Mouse (Mus musculus) T-cell, adult 2 months (primary cell): ENCODE data around the gene Bend5.

Source experiments
- DNase-seq: peaks from one replicate; pipeline ENCODE4 v3.0.0; 2022; ENCODE audit warnings: low spot score

Gene Bend5

DNA sequence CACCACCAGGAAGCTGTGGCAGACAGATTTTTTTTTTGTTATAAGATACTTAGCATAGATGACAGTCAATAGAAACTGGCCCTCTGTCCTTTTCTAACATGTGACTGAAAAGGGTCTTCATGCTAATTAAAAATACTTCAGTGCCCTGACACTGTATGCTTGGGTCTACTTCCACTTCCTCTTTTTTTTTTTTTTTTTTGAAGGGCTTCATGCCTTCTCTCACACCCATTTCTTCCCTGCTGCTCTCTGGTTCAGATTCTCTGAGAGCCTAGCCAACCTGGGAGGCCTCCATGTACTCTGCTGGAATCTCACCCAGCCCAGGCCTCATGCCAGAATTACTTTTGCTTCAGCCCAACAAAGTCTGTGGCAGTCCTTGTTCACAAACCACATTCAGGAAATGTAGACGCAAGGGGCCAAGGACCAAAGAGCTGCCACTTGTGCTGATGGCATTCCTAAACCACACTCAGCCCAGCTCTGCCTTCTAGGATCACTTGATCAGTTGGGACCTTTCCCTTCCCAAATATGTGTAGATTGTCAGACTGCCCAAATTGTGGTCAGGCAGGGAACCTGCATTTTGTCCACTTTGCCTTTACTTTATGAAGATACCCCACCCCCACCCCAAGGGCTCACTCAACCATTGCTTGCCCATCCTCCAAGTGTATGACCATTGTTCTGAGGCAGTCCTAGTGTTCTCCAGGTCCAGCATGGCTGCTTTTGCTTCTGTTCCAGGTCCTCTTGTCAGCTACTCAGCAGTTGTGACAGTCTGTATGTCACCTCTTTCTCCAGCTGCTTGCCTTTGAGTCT lies 27.8 kb downstream of the Bend5 start:
- DNase-seq, result no peak

DNA sequence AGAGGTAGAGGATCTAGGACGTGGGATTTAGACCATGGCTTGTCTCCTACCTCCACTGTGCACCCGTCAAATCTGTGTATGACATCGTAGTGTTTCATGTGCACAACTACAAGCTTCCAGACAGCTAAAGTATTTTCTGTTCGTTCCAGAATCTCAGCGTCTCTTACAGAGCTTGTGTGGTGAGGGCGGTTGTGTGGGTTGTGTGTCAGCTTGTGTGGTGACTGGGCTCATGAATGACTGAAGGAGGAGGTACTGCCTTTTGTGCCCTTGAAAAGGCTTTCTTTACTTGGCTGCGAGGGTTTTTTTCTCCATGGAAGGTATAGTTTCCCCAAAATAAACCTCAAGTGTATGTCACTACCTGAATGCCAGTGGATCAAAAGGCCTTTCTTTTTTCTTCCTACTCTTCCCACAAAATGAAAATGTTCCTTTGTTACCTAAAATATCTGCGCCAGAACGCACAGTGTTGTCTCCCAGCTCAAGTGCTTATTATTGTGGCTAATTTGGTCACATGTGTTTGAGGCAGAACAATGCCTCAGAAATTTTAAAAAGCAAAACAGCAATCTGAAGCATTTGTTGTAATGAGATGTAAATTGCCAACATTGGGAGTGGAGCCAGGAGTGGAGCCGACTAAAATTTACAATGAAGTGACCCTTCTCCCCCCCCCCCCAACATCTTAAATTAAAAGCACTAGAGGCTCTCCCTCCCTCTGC lies 29.3 kb downstream of the Bend5 start:
- DNase-seq, result no peak

DNA sequence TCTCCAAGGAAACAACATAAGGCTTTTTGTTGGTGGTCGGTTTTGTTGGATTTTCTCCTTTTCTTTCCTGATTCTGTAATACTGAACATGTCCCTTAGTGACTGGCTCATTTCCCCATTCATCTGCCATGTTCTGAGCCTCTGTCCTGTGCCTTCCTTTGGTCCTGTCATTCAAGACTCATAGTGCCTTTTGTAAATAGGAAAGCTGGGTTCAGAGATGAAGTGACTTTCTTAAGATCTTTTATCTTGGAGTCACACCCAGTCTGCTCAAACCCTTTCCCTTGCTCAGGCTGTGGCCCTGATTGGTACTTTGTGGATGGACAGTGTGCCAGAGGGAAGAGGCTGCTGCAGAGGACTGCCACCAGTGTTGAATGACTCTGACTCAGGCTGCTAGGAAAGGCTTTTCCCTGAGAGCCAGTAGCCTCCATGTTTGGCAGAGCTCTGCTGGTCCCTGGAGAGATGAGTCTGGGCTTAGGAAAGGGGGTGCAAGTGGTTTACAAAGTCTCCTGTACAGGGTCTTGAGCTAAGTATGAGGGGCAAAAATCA lies 29.9 kb downstream of the Bend5 start:
- no peak for DNase-seq

DNA sequence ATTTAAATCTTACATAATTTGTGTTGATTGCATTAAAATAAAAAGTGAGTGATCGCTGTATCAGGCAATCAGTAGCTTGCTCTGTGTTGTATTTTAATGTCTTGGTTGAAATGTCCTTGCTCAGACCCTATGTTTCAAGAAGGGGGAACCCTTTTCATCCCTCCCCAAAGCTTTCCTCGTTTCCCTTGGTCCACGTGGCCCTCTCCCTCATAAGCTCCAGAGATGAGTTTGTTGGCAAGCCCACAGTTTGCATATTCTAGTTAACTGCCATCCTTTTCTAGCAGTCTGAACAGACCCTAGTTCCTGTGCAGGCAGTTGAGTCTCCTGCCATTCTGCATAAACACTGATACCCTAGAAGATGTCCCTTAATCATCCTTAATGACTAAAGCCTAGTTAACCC lies 33.1 kb downstream of the Bend5 start:
- no peak for DNase-seq

DNA sequence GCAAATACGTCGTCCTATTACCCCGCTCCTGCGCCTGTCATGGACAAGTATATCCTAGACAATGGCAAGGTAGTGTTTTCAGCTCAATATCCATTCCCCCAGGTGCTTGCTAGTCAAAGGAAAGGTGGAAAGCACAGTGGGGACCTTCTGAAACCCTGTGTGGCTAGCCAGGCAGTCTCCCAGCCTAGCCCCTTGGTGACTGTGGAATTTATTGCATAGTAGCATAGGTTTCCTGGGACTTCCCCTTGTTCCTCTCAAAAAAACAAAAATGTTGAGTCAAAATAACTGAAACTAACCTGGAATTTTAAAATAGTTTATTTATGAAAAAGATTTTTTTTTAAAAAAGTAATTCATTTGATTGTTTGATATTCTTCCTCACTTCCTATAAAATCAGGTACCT lies 33.8 kb downstream of the Bend5 start:
- no peak for DNase-seq

DNA sequence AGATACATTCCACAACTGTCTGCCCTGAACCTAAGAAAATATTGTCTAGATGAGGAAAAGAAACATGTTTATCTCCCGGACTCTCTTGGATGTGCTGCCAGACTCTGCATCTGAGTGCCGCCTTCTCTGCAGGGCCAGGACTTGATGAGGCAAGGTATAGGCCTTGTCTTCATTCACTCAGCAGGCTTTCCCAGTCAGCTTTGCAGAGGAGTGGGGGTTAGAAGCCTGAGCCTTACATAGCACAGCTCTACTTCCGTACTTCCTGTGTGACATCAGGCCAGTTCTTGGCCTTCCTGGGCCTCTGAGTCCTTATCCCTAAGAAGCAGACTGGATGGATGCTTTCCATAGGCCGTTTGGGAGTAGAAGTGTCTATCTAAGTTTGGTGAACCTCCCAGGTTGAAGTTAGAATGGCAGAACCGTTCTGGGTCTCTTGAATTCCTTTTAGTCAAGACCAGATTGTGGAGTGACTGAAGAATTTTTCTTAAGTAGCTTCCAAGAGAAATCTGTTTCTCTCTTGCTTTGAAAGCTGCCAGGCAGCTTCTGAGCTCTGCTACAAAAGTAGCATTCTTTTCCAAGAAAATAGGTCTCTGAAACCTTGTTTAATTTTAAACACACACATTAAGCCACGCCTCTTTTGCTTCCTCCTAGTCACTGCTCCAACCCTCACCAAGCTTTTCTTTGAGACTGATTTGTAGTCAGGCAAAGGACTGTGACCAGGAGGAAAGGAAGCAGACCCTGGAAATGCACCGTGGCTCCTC lies 34.8 kb downstream of the Bend5 start:
- no peak for DNase-seq

DNA sequence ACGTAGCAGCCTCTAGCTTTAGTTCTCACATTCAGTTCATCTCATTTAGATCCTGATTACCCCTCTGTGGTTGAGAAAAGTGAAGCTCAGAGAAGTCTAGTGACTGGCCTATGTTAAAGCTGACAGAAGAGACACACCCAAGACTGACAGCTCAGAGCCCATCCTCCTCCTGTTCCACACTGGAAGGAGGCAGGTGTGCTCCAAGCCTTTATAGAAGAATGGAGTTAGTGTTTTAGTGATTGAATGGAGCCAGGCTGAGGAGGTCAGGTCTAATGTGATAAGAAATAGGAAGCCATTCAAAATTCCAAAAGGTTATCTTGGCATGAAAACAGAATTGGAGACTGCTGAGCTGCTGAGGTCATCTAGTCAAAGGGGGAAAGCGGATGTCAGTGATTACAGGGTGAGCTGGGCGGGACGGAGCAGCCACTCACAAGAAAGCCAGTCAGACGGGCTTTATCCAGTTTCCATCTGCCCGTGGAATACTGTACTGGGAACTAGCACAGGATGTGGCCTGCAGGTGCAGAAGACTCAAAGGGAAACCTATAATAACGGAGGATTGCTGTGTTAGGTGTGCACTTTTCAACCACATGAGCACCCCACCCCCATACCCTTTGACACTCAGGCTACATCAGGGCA lies 36.6 kb downstream of the Bend5 start:
- no peak for DNase-seq

DNA sequence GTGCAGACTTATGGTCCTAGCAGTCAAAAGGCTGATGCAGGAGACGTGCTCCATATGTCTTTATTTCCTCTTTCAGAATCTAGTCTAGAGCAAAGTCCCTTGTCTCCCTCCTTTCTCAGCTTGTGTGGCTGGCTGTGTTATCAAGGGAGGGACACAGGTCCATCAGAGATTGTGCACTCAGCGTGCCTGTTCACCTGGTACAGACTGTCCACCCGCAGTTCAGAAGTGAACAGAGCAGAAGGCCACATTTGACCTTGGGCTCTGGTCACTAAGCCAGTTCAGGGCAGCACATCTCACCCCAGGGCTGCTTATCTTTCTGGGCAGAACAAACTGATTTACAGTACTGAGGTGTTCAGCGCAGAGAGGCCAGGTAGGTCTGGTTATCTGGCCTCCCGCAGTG lies 37.4 kb downstream of the Bend5 start:
- no peak for DNase-seq

DNA sequence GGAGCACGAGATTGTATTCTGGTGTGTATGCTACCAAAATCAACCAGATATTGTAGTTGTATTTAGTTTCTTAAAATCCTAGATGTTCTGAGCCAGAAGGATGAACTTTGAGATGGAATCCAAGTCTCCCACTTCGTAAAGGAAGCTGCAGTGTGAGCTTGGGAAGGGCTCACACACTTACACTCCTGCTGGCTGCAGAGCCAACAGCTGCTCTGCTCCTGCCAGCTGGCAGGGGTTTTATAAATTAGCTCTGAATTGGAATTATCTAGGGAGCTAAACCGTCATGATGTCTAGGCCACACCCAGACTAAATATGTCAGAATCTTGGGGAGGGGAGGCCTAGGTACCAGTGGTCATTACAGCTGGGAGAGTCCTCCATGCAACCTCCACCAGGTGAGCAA lies 38.5 kb downstream of the Bend5 start:
- no peak for DNase-seq

DNA sequence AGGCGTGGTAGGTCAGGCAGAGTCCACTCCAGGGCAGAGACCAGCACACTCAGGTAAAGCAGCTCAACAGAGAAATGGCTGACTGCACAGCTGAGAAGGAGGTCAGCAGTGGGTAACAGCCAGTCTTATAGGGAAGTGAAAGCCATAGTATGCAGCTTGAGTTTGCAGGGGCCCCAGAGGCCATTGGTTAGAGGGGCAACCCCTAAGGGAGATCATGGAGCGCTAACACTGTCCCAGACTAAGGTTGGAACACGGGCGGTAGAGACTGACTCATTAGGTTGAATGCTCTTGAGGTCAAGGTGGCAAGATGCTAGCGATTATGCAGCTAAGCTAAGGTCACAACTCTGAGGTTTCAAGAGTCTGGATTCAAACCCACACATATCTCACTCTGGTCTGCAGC lies 40.8 kb downstream of the Bend5 start:
- DNase-seq, result no peak

DNA sequence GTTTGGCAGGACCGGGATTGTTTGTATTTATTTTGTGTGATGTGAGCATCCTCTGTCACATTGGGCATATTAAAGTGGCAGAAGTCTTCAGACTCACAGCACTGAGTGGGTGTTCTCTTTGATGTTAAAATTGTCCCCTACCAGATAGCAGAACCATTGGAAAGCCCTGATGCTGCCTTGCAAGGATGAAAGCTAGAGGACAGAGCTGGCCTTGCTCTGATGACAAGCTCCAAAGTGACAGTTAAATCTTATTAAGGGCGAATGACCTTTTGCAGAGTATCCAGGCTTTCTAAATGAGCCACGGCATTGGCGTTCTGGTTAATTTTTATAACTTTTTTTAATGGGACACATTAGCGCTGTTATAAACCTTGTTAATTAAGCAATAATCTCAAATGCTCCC lies 42.8 kb downstream of the Bend5 start:
- no peak for DNase-seq

DNA sequence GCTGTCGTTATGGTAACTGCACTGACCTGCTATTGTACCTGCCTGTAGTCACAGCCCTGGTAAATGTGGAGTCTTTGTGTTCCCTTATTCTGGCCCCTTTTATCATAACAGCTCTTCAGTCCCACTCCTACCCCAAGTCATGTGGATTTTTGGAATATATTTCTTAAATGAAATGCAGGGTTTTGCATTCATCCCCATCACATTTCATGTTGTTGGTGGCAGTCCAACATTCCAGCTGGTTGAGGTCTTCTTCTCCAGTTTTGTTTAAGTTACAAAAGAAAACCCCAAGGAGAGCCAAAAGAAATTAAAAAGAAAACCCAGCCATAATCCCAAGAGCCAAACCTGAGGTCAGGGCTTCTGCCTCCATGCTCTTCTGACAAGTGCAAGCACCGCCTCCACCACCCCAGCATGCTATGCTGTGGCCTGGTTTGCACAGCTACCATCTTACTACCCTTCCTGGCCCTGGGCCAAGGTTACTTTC lies 52.5 kb downstream of the Bend5 start:
- DNase-seq, result no peak

DNA sequence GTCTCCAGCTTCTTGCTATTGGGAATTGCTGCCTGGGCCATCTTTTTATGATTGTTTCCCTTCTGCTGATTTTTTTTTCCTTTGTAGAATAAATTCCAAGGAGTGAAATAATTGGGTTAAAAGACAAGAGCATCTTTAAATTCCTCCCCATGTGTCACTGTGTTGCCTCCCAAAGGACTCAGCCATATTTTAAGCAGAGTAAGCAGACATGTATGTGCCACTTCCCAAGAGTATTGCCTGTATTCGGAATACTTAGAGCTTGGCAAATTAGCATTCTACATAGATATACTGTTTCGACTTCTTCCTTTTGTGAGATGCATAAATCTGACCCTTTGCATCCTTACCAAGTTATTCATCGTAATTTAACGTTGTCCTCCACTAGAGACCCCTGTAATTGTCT lies 53.0 kb downstream of the Bend5 start:
- no peak for DNase-seq

DNA sequence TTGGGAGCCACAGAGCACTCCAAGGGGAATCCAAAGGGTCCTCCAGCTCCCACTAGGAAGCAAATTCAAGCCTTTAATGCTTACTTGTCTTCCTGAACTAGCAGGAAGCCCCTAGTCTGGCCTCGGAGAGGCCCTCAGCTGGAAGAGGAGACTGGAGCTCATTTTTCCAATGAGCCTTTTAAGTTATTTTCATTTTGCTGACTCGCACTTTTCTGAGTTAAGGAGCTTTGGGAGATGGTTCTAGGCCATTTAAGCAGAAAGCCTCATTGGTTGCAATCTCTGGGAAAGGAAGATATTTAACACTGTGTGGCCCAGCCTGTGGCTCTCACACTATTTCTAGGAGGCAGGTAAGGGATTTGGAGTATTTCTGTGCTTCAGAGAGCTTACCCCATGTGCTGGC lies 55.0 kb downstream of the Bend5 start:
- no peak for DNase-seq

DNA sequence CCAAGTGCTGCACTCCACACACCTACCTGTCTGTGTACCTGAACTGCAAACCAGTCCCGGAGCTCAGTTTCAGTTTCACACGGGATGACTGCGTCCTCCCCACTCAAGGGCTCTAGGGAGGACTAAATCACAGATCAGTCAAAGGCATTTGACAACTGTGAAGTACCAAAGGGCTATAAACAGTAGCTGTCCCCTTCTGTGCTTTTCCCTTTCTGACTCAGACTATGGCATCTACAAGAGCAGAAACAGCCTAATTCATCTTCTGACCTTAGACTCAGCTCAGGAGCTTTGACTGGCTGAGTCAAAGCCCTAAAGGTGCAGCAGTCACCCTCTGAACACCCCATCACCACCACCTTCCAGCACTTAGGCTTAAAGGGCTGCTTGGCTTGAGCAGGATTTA lies 56.9 kb downstream of the Bend5 start:
- no peak for DNase-seq

DNA sequence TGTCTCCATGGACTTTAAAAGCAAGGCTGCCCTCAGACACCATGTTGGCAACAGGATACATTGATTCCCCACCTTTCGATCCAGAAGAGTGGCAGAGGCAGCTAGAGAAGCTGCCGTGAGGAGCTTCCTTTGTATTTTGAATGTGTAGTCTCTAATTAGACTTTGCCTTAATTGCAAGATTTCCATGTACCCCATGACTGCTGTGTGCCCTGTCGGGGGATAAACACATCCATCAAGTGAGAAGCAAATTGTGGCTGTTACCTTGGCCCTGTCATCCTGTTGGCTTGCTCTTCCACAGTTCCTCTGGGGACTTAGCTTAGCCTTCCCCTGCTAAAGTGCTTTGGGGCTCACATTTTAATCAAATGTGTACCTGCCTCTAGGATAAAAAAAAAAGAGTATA lies 57.7 kb downstream of the Bend5 start:
- no peak for DNase-seq

DNA sequence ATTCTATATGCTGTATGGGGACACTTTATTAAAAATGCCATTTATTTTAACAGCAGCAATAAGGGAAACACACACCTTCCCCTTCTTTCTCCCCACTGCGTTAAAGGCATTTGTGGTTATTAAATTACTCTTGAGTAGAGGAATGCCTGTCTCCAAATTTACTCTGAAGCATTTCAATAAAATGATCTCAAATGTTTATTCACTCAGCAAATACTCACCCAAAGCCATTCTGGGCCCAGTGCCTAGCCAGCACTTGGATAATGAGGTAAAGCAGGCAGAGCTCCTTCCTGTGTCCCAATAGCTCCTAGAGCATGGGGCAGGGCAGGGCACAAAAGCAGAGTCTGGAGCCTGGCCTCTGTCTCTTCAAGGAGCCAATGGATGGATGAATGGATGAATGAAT lies 58.2 kb downstream of the Bend5 start:
- no peak for DNase-seq

DNA sequence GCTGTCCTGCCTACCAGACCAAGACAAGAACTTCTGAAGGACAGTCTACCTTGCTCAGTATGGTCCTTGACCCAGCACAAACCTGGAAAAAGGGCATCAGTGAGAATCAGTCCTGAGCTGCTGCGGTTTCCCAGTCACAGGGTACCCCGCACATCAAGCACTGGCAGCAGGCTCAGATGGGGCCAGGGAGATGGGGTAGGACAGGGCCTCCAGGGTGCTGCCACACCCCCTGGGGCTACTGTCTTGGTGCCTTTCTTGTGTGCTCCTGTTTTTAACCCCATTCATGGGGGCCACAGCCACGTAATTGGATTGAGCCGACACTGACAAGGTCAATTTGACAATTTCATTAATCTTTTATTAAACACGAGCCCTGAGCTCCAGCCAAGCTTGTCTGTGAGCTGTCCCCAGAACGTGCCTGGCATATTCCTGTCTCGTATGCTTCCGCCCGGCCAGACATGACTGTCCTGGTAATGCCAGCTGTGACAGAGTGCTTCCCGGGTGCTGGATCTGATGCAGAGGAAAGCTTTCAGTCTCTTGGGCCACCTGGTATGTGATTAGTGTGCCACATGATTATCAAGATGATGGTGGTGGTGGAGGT lies 60.7 kb downstream of the Bend5 start:
- no peak for DNase-seq

DNA sequence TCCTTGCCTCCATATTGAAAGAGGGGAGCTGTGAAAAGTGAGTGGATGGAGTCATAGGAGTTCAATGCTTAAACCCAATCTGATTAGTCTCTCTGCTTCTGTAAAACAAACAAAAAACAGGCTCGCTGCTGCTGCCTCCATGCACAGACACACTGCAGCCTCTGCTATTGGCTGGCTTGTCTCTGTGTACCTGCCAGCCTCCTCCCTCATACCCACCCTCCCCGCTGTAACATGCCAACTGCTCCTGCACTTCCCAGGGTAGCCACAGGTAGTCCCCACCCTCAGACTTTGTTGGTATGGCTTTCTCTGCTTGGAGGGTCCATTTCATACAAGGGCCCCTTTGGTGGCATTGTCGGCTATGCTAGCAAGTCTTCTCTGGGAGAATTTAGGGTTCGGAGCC lies 62.7 kb downstream of the Bend5 start:
- DNase-seq, result no peak

DNA sequence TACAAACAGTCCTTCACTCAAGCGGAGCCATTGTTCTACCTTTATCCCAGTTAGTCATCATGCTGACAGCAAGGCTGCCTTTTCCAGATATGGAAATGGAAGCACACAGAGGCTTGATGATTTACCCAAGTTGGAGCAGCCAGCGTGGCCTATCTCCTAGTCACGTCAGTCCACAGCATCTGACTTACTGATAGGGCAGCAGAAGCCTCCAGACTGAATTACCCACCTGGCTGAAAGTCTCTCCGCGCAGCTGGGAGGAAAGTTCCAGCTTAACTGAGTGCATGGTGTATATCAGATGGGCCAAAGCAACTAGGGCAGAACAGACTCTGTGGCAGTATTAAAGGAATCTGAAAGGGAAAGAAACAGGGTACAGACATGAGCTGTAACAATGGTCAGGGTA lies 68.7 kb downstream of the Bend5 start:
- no peak for DNase-seq

DNA sequence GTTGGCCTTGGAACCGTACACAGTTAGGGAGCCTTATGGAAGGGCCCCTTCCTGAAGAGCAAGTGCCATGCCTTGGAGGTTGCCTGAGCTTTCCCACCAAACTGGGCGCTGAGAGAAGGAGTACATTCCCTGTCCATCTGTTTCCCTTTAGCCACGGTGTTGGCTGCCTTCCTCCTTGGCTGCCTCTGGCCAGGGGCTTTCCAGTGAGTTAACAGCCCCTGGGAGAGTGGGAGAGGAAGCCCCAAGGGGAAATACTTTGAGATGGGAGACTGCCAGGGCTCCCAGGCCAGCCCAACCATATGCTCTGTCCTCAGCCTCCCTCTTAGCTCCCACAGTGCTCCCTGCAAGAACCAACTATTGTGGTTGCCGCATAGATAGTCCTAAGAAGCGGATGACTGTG lies 70.4 kb downstream of the Bend5 start:
- DNase-seq, result no peak

DNA sequence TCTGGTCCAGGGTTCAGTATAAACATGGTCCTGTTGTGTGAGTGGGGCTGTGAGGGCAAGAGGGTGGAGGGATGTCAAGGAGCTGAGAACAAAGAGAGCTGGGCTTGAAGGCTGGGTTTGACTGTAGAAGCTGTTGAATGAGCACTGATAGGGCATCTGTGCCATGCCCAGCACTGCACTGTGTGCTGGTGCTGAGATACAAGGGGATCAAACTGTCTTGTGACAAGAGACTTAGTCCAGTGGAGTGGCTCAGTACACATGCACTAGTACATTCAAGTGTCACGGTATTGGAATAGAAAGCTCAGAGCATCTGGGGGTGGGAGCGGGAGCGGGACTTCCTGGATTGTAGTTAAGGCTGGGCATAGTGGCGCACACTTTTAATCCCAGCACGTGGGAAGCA lies 71.4 kb downstream of the Bend5 start:
- no peak for DNase-seq
